Mouse (Mus musculus) common myeloid progenitor, adult 5-6 weeks (primary cell): ENCODE results near the gene Ccnd3. TPM values are rescaled to one million over a fixed set of nuclear protein-coding genes. Genes with fewer than 3 reads are reported as not detected.

Experiments
- ATAC-seq: replicated peaks from 2 replicates; pipeline ENCODE4 v1.8.0; 2016; ENCODE audit warnings: low read depth, mild to moderate bottlenecking, moderate TSS enrichment, inconsistent platforms; ENCODE audit not compliant: poor library complexity, severe bottlenecking
- total RNA-seq: library from RNA; stranded (forward); fragments of 200-1000, 187-1606 nt; gene quantifications from 2 replicates; pipeline ENCODE4 v1.2.3, GENCODE M21; 2017

The Ccnd3 gene
- 45.1 and 61.9 TPM in 2 replicates for total RNA-seq

DNA sequence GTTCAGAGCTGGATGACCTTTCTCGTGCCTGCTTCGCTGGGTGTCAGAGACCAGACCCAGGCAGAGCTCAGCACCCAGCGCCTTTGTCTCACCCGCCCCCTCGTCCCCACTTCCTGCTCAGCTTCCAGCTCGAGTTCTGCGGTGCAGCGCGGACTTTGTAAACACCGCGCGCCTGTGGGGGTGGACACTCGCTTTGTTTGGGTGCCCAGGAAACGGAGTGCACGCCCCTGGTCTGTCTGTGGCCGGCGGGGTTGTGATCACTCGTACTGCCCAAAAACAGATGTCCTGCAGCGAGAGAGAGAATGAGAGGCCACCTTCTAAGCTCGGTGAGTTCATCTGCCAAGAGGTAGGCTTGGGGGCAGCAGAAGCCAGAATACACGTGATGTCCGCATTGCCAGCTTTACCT lies at the start of gene Ccnd3:
Gene Ccnd3, plus strand, starts transcription at position 111 of the 406 bp plus-strand sequence.
- ATAC-seq, result peak; percentile 31

DNA sequence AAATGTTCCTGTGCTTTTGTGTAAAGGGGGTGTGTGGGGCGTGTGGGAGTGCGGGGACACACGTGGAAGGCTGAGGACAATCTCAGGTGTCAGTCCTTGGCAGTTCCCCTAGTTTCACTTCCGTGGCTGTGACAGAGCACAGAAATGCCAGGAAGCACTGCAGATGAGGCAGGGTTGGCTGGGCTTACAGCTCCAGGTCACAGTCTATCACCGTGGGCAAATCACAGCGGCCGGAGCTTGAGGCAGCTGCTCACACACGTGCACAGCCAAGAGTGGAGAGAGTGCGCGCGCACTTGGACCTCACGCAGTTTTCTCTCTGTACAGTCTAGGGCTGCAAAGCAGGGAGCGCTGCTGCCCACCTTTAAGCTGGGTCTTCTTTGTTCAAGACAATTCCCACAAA lies 46.5 kb upstream of the Ccnd3 start:
- ATAC-seq, result no peak

DNA sequence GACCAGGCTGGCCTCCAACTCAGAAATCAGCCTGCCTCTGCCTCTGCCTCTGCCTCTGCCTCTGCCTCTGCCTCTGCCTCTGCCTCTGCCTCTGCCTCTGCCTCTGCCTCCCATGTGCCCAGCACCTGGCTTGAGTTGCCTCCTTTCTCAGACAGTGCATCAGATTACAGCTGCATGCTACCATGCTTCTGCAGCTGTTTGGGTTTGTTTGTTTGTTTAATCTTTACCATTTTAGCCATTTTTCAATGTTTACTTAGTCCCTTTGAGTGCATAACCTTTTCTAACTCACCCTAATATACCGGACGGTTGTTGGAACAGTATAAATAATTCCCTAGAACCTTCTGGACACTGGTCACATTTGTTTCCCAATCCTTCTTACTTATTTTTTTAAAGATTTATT lies 45.9 kb upstream of the Ccnd3 start:
- ATAC-seq, result no peak

DNA sequence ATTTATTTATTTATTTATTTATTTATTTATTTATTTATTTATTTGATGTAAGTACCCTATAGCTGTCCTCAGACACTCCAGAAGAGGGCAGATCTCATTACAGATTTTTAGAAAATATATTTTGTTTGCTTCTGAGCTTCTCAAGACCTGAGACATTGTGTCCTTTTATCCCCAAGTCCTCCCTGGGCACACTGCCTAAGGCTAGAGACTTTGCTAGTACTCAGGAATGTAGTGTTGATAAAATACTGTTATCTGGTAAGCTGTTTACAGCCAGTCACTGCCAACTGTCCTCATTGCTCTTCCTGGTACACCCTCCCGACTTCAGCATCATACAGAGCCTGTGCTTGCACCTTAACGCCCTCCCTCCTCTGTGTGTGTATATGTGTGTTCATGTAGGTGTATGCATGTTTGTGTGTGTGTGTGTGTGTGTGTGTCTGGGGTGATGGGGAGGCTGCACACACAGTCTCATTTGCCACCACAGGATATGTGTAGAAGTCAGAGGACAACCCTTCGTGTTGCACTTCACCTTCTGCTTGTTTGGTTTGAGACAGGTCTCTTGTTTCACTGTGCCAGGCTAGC lies 45.4 kb upstream of the Ccnd3 start:
- ATAC-seq, result no peak

DNA sequence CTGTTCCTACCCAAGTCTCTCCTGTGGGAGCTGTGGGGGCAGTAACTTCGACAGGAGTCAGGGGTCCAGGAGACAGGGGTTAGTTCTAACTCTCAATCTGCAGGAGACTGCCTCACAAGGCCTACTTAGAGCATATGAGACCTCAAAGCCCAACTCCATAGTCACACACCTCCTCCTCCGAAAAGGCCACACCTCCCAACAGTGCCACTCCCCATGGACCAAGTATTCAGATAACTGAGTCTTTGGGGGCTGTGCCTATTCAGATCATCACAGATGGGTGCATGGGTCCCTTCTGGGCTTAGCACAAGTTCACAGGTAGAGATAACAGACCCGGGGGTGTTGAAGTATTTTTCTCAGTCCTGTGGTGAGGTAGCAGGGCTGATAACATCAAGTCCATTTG lies 43.2 kb upstream of the Ccnd3 start:
- no peak for ATAC-seq

DNA sequence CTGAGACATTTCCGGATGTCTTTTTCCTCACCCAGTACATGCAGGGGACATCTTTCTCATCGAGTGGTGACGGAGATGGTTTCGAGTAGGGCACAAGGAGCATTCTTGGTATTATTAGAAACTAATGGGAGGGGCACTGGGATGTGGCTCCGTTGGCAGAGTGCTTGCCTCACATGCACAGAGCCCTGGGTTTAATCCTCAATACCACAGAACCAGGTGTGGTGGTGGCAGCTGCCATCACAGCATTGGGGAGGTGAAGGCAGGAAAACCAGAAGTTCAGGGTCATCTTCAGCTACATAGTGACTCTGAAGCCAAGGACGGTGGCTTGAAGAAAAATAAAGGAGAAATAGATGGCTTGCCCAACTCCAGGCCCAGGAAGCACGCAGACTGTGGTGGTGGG lies 42.6 kb upstream of the Ccnd3 start:
- no peak for ATAC-seq

DNA sequence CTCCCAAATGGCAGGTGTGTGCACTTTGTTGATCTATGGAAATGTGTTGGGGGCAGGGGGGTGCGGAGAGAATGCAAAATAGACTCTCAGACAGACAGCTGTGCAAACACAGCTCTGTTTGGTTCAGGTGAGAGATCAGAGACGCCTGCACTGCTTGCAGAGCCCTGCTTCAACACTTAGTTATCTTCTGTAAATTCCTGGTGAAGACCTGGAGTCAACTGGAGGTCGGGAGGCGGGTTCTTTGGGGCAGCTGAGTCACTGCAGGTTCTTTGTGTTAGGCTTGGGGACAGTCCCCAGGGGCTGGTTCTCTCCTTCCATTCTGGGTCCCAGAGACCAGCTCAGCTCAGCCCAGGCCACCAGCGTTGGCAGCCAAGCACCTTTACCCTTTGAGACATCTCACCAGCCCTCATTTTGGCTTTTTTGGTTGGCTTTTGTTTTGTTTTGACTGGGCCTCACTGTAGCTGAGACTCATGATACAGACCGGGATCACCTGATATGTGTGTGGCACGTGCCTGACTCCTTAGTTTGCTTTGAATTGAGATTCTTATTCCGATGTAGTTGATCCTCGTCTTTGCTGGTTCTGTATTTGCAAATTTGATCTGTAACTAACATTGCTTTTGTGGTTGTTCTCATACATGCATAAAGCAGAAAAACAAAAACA lies 42.0 kb upstream of the Ccnd3 start:
- no peak for ATAC-seq

DNA sequence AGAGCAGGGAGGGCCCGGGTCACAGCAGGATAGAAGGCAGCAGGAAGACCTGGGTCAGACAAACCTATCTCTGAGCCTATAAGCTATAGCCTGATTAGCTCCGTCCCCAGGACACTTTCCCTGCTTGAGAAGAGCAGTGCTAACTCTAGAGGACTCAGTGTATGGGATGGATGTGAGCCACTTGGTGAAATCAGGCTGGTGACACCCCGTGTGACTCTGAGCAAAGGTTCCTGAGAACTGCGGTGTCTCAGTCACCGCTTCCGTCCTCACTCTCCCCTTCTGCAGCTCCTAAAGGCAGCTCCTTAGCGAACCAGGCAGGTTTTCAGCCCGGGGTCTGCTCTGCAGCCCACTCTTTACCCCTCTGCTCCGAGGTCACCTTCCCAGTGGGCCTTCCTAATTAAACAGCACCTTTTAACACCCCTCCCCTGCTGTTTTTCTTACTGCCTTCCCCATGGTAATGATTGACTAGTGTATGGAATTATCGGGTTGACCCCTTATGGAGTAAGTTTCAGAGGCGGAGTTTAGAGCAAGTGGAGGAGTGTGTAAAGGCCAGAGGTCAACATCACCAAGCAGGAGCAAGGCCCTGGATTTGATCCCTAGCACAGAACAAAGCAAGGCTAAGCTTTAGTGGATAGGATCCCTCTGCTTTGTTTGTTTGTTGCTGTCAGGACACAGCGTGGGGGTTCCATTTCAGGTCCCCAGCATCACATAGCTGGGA lies 40.4 kb upstream of the Ccnd3 start:
- ATAC-seq, result no peak

DNA sequence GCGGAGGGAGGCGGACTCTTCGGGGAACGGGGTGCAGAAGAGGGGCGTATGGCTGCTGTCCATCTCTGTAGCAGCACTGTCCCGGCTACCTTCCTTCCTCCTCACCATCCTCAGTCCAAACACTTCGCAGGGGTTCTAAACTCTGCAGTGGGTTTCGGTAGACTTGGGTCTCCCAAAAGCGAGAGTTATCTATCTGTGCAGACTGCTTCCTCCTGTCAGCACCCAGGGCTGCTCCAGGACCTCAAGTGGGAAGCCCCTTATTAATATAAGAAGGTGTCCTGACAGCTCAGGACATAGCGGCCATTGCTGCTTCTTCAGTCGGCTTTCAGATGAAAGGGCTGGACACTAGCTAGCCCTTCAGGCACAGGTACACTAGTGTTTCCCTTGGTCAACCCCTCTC lies 39.8 kb upstream of the Ccnd3 start:
- no peak for ATAC-seq

DNA sequence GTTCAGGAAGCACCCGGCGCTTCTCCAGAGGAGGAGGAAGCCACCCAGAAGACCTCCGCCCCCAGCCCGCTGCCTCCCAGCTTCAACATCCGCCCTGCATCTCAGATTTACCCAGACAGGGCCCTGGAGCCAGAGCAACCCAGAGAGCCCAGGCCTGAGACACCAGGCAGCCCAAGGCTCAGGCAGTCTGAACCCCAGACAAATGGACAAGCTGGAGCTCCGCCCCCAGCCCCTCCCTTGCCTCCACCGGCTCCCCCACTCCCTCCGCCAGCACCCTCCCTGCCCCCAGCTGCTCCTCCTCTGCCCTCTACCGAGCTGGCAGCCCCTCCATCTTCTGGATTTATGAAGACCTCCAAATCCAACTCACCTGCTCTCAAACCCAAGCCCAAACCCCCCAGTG lies 38.6 kb upstream of the Ccnd3 start:
- no peak for ATAC-seq

DNA sequence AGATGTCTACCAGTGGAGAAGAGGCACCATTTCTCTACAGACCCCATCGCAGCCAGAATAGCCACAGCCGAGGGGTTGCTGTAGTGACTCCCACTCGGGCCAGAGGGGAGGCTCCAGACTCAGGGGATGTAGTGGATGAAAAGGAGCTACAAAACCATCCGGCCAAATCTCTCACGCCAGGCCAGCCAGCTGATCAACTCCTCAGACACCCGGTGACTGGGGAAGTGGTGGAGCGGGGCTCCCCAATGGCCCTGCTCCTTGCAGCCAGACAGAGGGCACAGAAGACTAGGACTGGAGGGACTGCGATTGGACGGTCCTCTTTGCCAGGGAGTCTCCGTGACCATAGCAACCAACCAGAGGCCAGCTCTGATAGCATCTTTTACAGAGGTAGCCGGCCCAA lies 37.2 kb upstream of the Ccnd3 start:
- no peak for ATAC-seq

DNA sequence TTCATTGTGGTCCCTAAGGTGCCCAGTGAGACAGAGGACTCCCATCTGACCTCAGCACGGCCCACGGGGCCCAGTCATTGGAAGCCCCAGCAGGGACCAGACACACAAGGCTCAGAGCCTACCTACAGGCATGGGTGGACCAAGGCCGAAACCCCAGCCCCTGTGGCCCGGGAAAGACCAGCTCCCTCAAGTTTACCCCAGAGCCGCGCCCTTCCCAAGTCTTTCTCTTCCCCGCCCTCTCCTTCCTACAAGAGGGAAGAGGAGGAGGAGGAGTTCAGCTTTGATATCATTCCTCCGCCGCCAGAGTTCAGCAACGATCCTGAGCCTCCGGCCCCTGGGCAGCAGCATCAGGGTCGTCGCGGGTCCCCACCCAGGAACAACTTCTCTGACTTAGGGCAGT lies 36.8 kb upstream of the Ccnd3 start:
- no peak for ATAC-seq

DNA sequence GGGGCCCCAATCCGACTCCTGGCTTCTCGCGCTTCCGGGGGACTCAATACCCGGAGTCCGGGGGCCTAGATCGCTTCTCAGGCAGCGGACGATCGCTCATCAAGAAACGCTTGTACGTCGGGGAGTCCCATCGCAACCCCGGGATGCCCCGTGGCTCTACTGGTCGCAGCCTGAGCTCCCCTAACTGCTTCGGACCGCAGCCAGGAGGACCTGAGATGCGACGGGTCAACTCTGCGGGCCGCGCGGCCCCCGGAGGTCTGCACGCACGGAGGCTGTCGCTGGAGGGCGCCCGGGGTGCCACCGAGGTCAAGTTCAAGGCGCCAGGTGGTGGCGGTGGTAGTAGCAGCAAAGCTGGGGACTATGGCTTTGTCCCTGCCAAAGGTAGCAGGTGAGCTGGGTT lies 36.4 kb upstream of the Ccnd3 start:
- ATAC-seq, result no peak

DNA sequence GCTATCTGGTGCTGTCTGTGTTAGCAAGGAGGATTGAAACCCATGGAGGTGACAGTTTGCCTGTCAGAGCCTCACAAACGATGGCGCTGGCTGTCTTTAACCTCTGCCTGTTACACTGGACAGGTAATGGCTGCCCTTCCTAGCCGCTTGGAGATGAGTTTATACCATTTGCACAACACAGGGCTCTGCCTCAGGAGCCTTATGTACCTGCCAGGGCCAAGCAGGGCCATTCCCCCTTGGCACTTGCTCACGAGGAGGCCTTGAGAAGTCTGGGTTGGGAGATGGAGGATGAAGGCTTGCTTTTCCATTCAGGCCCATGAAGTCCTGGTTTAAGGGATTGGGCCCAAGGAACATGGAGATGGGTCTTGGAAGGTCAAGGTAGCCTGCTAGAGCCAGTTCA lies 35.2 kb upstream of the Ccnd3 start:
- no peak for ATAC-seq

DNA sequence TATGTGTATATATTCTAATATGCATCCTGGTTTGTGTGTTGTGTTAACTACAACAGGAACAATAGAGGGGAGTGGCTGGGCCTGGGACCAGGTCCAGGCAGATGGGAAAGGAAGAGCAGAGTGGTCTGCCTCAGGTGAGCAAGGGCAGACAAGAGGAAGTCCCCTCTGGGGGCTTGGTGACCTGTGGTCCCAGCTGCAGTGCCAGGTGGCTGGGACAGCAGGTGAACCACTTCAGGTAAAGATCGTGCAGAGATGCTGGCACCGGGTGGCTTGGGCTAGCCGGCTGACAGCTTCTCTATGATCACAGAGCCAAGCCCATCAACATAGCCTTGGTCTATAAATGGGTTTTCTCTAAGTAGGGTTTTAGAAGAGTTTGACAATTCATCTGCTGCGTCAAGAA lies 34.7 kb upstream of the Ccnd3 start:
- no peak for ATAC-seq

DNA sequence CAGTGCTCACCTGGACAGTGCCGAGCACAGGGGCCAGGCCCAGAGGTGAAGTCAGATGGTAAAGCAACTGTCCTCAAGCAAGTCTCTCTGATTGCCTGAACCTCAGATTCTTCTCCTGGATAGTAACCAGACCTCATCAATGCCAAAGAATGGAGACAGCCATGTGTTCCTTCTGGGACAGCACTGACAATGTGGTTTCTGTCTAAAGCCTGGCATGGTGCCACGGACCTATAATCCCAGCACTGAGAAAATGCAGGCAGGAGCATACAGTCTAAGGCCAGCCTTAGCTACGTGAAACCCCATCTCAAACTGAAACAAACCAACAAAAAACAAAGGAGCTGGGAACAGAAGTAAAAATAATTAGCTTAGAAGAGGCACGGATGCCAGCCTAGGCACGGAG lies 34.2 kb upstream of the Ccnd3 start:
- no peak for ATAC-seq

DNA sequence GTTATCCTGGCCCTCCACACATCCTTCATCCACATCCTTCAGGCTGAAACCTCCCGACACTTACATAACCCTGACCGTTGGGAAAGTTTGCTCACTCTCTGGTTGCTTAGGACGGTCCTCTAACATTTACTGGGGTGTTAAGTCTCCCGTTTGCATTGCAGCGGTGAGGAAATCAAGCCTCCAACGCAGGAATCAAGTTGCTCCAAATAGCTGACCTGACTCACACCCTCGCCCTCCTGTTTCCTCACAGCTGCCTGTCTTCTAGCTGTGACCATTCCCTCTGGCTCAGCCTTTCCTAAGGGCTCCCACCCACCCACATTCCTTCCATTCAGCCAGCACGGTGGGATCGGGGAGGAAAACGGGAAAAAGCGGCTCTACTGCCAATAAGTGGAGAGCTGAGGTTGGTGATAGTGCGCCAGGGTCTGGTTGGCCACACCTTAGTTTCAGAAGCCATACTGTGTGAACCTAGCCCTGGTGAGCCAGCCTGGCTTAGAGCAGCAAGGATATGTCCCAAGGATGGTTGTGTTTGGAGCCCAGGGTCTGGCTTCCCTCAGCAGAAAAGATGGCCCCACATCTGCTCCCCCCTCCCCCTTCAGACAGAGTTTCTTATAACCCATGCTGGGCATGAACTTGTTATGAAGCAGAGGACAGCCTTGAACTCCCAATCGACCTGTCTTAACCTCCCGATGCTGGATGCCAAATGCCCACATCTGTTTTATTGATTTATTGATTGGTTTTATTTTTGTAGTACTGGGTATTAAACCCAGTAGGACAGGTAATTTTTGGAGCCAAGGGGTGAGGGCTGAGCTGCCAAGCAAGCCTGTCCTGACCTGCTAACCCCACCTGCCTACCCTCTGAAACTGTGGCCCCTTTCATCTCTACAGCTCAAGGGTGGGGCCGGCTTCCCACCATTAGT lies 32.2 kb upstream of the Ccnd3 start:
- ATAC-seq, result no peak

DNA sequence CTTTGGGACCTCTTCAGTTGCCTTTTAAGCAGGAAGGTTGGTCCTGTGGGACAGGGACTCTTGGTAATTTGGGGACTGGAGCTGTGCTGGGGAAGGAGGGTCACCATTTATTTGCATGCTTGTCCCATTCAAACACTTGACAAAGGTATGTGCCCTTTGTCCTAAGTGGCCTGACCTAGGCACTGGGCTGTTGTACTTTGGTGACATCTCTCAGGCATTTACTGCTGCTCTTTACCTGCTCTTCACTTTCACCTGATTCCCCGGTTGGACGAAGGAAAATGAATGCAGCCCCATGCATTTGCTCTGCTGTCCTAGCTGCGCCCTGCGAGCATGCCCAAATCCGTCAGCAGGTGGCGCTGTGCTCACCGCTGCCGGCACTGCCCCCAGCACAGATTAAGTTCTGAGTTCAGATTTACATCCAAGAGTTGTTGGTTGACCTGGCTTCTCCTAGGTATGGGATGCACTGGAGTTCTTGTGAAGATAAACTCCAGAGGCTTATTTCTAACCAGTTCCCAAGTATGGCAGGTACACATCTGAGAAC lies 31.3 kb upstream of the Ccnd3 start:
- peak; percentile 75 for ATAC-seq

DNA sequence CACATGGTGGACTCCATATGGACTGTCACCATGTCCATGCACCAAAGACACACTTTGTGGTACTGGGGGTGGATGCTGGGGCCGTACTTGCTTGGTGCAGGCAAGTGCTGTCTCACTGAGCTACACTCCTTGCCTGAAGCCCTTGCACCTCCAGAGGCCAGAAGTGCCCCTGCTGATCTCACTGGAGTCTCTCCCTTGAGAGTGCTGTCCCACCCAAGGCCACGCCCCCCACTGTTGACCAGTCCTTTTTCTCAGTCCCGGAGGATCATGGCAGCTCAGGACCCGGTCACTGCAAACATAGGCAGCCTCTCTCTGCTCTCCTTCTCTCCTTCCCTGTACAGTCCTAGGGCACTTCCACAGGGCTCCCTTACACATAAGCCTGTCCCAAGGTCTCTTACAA lies 30.6 kb upstream of the Ccnd3 start:
- no peak for ATAC-seq

DNA sequence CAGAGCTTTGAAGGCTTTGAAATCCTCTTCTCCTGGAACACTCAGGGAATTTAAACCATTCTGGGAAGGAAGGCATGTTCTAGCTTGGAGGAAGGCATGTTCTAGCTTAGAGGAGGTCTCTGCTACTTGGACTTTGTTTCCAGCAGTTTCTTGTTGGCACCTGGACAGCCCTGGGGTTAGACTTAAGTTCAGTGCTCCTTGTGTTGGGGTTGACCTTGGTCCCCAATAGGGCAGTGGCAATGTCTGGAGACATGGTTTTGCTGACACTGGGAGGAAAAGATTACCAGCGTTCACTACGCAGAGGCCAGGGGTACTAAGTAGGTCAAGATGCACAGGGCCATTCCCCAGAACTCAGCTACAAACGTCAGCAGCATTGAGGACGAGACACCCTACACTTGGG lies 29.7 kb upstream of the Ccnd3 start:
- no peak for ATAC-seq
